8 mouse cellular contexts compared by ENCODE assay signal in the genomic region with DNA sequence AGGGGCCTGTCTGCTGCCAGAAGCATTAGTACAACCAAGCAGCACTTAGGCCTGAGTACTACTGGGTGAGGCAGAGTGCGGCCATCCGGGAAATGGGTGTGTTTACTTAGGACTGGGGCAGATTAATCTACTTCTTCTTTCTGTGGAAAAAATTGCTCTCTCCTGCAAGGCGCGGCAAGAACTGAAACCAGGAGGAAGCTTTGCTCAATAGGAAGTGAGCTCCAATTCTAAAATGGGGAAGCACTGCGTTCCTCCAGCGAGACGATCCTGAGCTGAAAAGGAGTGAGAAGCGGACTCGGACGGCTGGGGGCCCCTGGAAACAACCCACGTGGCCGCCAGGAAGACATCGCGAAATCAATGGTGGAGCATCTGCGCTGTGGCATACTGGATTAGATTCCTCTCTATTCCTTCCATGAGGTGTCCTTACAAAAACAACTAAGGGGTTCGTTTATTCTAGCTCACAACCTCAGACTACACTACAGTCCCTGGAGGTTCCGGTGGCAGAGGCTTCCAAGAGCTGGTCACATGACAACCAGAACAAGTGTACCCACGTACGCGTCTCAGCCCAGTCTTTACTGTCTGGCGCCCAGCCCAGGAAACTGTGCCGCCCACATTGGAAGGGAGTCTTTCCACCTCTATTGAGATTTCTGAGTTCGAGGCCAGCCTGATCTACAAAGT. TPM values are rescaled to one million over a fixed set of nuclear protein-coding genes. Genes with fewer than 3 reads are reported as not detected.
A peak's percentile ranks its signal among the peaks of the same experiment; 100 is the strongest.
DNase-seq lines count a peak whose midpoint lies in the region; ATAC-seq and TF ChIP-seq lines count a peak whose summit lies in the region.

No protein-coding gene starts in this region.

- no peaks in the 10 kb centered on the region for H3K79me2 ChIP-seq in heart, adult 2 months (replicated peaks; ENCODE audit: control insufficient read depth, insufficient read depth, low read length)

- WGBS in heart, adult 2 months: 37% methylated on average over 23 of the region's 23 CpGs
- WGBS in liver, embryonic 16.5 days (ENCODE audit: insufficient replicate concordance): 8% methylated on average over 23 of the region's 23 CpGs
- 75% methylated on average over 23 of the region's 23 CpGs for WGBS in forebrain, embryonic 11.5 days

- TF ChIP-seq POLR2A in heart, adult 2 months (IDR thresholded peaks at IDR 0.05; ENCODE audit: insufficient read depth, low read depth, low read length): no peak

- intact Hi-C loops in heart, adult 2 months (cut with DNase I): no loop called here

- peak overlapping the region; percentile 68 for H3K27ac ChIP-seq in heart, adult 2 months
- H3K27ac ChIP-seq in liver, embryonic 16.5 days (ENCODE audit: low read length): peak overlapping the region; percentile 68
- H3K27ac ChIP-seq in forebrain, embryonic 11.5 days (ENCODE audit: low read depth, low read length): no peak overlapping the region

- TF ChIP-seq EP300 in heart, adult 2 months (IDR thresholded peaks at IDR 0.05; ENCODE audit: insufficient read depth, low read depth, low read length): no peak

- H3K9ac ChIP-seq in heart, adult 2 months (ENCODE audit: low read depth, low read length): peak overlapping the region; percentile 44; the same call in 1 of the 2 replicates
- H3K9ac ChIP-seq in liver, embryonic 16.5 days (ENCODE audit: low read depth, low read length): peak overlapping the region; percentile 10; the same call in 1 of the 2 replicates
- H3K9ac ChIP-seq in forebrain, embryonic 11.5 days (ENCODE audit: low read length): no peak overlapping the region

- no peaks in the 10 kb centered on the region for H3K36me3 ChIP-seq in heart, adult 2 months (ENCODE audit: control insufficient read depth, insufficient read depth, low read length)
- no peaks in the 10 kb centered on the region for H3K36me3 ChIP-seq in liver, embryonic 16.5 days (ENCODE audit: control insufficient read depth, insufficient read depth)
- H3K36me3 ChIP-seq in forebrain, embryonic 11.5 days (ENCODE audit: control insufficient read depth, insufficient read depth, low read length): no peaks in the 10 kb centered on the region

- no peaks in the 10 kb centered on the region for H3K27me3 ChIP-seq in heart, adult 2 months (ENCODE audit: control insufficient read depth, insufficient read depth, low read length)
- no peaks in the 10 kb centered on the region for H3K27me3 ChIP-seq in liver, embryonic 16.5 days (ENCODE audit: control insufficient read depth, insufficient read depth, low read depth, low read length)
- H3K27me3 ChIP-seq in forebrain, embryonic 11.5 days (ENCODE audit: control insufficient read depth, insufficient read depth, low read length): no peaks in the 10 kb centered on the region

- H3K4me1 ChIP-seq in heart, adult 2 months (ENCODE audit: control insufficient read depth, insufficient read depth, low read length): peaks cover 7% of the 10 kb centered on the region
- H3K4me1 ChIP-seq in liver, embryonic 16.5 days (ENCODE audit: control insufficient read depth, low read depth, low read length): peaks cover 12% of the 10 kb centered on the region; the same call in 1 of the 2 replicates
- no peaks in the 10 kb centered on the region; the same call in 1 of the 2 replicates for H3K4me1 ChIP-seq in forebrain, embryonic 11.5 days (replicated peaks; ENCODE audit: control insufficient read depth, insufficient read depth, low read length)

- peak; percentile 70 for ATAC-seq in liver, embryonic 16.5 days (ENCODE audit: low read depth)
- no peak for ATAC-seq in forebrain, embryonic 11.5 days (replicated peaks; ENCODE audit: low FRiP score)

- H3K4me3 ChIP-seq in heart, adult 2 months: no peak overlapping the region
- H3K4me3 ChIP-seq in liver, embryonic 16.5 days (ENCODE audit: low read depth, low read length): peak overlapping the region; percentile 16
- no peak overlapping the region for H3K4me3 ChIP-seq in forebrain, embryonic 11.5 days (ENCODE audit: low read depth, low read length)

- no peak for TF ChIP-seq CTCF in heart, adult 2 months (IDR thresholded peaks at IDR 0.05)

- peak; percentile 36 to 74 for DNase-seq in adrenal gland, adult (ENCODE audit: inconsistent age in 2 of 2, low spot score in 1 of 2)
- DNase-seq in adrenal gland, postnatal 4 days (ENCODE audit: low spot score in 2 of 2): no peak
- peak; percentile 52 for DNase-seq in adipocyte (ENCODE audit: low spot score)
- peak; percentile 68 to 81 for DNase-seq in heart, adult 2 months
- DNase-seq in kidney, postnatal 10 days: peak; percentile 62
- DNase-seq in right cerebral cortex, postnatal 36 days (ENCODE audit: low spot score in 2 of 2): peak; percentile 46 to 51
- DNase-seq in forebrain, embryonic 11.5 days (ENCODE audit: low spot score): no peak

- peak overlapping the region; percentile 53 for H3K4me2 ChIP-seq in liver, embryonic 16.5 days (ENCODE audit: low read depth, low read length)
- no peak overlapping the region for H3K4me2 ChIP-seq in forebrain, embryonic 11.5 days (ENCODE audit: low read depth, low read length, severe bottlenecking)

- no peaks in the 10 kb centered on the region for H3K9me3 ChIP-seq in liver, embryonic 16.5 days (replicated peaks; ENCODE audit: control insufficient read depth, low read length)
- no peaks in the 10 kb centered on the region for H3K9me3 ChIP-seq in forebrain, embryonic 11.5 days (ENCODE audit: control insufficient read depth, low read length)

RNA-seq across cellular contexts. Expression of a gene that starts 14.1 kb away (rescaled TPM):
- 10 to 100 TPM; 14.5 to 16.2 TPM for total RNA-seq in adrenal gland, postnatal 4 days (2021)
- 1 to 10 TPM; 8.6 to 9.8 TPM for total RNA-seq in heart, adult 2 months (2021)
- 8.8 and 9.7 TPM in 2 replicates for polyA plus RNA-seq in heart, adult 2 months (2012; rRNA removed)
- polyA plus RNA-seq in liver, embryonic 16.5 days (2015; fragmentation: Nextera tagmentation; extraction: Ambion mirVana): 5.6 and 5.8 TPM in 2 replicates
- 43.3 and 43.5 TPM in 2 replicates for polyA plus RNA-seq in forebrain, embryonic 11.5 days (2014; fragmentation: Nextera tagmentation; extraction: Ambion mirVana)

RNA-seq across cellular contexts. Expression of a gene that starts 14.1 kb away (rescaled TPM):
- total RNA-seq in adrenal gland, postnatal 4 days (2021): 10 to 100 TPM; 39.0 to 39.2 TPM
- 10 to 100 TPM; 21.0 to 21.2 TPM for total RNA-seq in heart, adult 2 months (2021)
- 12.4 and 23.2 TPM in 2 replicates for polyA plus RNA-seq in heart, adult 2 months (2012; rRNA removed)
- polyA plus RNA-seq in liver, embryonic 16.5 days (2015; fragmentation: Nextera tagmentation; extraction: Ambion mirVana): 33.7 and 36.0 TPM in 2 replicates
- polyA plus RNA-seq in forebrain, embryonic 11.5 days (2014; fragmentation: Nextera tagmentation; extraction: Ambion mirVana): 136 and 144 TPM in 2 replicates

RNA-seq across cellular contexts. Expression of a gene that starts 34.5 kb away (rescaled TPM):
- 10 to 100 TPM; 54.8 to 57.8 TPM for total RNA-seq in adrenal gland, postnatal 4 days (2021)
- total RNA-seq in heart, adult 2 months (2021): 10 to 100 TPM; 26.3 to 27.3 TPM
- 9.6 and 15.3 TPM in 2 replicates for polyA plus RNA-seq in heart, adult 2 months (2012; rRNA removed)
- 9.7 and 10.6 TPM in 2 replicates for polyA plus RNA-seq in liver, embryonic 16.5 days (2015; fragmentation: Nextera tagmentation; extraction: Ambion mirVana)
- polyA plus RNA-seq in forebrain, embryonic 11.5 days (2014; fragmentation: Nextera tagmentation; extraction: Ambion mirVana): 52.6 and 53.9 TPM in 2 replicates

RNA-seq across cellular contexts. Expression of a gene that starts 51.7 kb away (rescaled TPM):
- 10 to 100 TPM; 12.3 to 13.7 TPM for total RNA-seq in adrenal gland, postnatal 4 days (2021)
- total RNA-seq in heart, adult 2 months (2021): 1 to 10 TPM; 3.9 to 4.7 TPM
- polyA plus RNA-seq in heart, adult 2 months (2012; rRNA removed): 9.1 and 9.5 TPM in 2 replicates
- 22.8 and 23.3 TPM in 2 replicates for polyA plus RNA-seq in liver, embryonic 16.5 days (2015; fragmentation: Nextera tagmentation; extraction: Ambion mirVana)
- 6.7 and 7.5 TPM in 2 replicates for polyA plus RNA-seq in forebrain, embryonic 11.5 days (2014; fragmentation: Nextera tagmentation; extraction: Ambion mirVana)

Comparison
In these comparisons a context has a peak if more than half of its experiments do, and no peak if none do; other contexts are left out.
1. DNase-seq: peak in adrenal gland, adult (2 of 2), adipocyte (single experiment), heart, adult 2 months (2 of 2), kidney, postnatal 10 days (single experiment) and right cerebral cortex, postnatal 36 days (2 of 2); none in adrenal gland, postnatal 4 days (0 of 2) and forebrain, embryonic 11.5 days (single experiment).